Mouse (Mus musculus): ENCODE data around the gene Gucy1a1. TPM values are rescaled to one million over a fixed set of nuclear protein-coding genes. Genes with fewer than 3 reads are reported as not detected.

The Gucy1a1 gene
- polyA plus RNA-seq, 1 experiment: 0.52 TPM

DNA sequence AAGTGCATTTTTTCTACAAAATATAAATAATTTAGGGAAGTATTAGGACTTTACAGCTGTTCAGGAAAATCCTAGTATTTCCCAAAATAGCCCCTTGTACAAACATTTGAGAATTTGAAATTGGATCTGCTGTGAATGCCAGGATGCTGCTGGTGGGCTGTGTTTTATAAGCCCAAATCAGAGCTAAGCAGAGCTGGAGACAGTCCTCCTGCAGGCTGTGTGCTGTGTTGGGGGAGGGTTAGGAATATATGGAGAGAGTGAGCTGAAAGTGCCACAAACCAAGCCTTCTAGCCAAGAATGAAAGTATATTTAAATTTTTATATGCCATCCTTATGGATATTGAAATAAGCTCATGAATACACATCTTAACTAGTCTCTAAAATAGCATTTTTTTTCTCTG is 94.1 kb downstream of the Gucy1a1 start:
- Histone ChIP-seq H3K27ac (ENCODE audit: insufficient read depth, low read length) (no peak overlapping the region), H3K9me3 (replicated peaks; ENCODE audit: control insufficient read depth, insufficient read depth, low read length, poor library complexity, severe bottlenecking) (no peaks in the 10 kb centered on the region), H3K4me3 (ENCODE audit: low read depth, low read length) (no peak overlapping the region), H3K4me1 (ENCODE audit: control insufficient read depth, insufficient read depth, low read length) (no peaks in the 10 kb centered on the region), H3K27me3 (ENCODE audit: control insufficient read depth, insufficient read depth, low read length, poor library complexity, severe bottlenecking) (no peaks in the 10 kb centered on the region), H3K9ac (ENCODE audit: low read depth, poor library complexity, severe bottlenecking) (no peak overlapping the region), H3K36me3 (ENCODE audit: control insufficient read depth, insufficient read depth, low read length, poor library complexity, severe bottlenecking) (no peaks in the 10 kb centered on the region)
- TF ChIP-seq CTCF (IDR thresholded peaks at IDR 0.05; ENCODE audit: low read depth, low read length) (no peak), EP300 (IDR thresholded peaks at IDR 0.05; ENCODE audit: insufficient read depth, low read depth, low read length) (no peak)

- no peak overlapping the region for H3K27ac ChIP-seq (ENCODE audit: insufficient read depth, low read length)
- H3K4me3 ChIP-seq (ENCODE audit: low read depth, low read length): no peak overlapping the region
- H3K9me3 ChIP-seq (replicated peaks; ENCODE audit: control insufficient read depth, insufficient read depth, low read length, poor library complexity, severe bottlenecking): no peaks in the 10 kb centered on the region
- no peak for TF ChIP-seq CTCF (IDR thresholded peaks at IDR 0.05; ENCODE audit: low read depth, low read length)
- TF ChIP-seq POLR2A (IDR thresholded peaks at IDR 0.05; ENCODE audit: insufficient read depth, low read length): no peak
- no peak for TF ChIP-seq EP300 (IDR thresholded peaks at IDR 0.05; ENCODE audit: insufficient read depth, low read depth, low read length)
- H3K4me1 ChIP-seq (ENCODE audit: control insufficient read depth, insufficient read depth, low read length): no peaks in the 10 kb centered on the region
- H3K9ac ChIP-seq (ENCODE audit: low read depth, poor library complexity, severe bottlenecking): no peak overlapping the region
- H3K27me3 ChIP-seq (ENCODE audit: control insufficient read depth, insufficient read depth, low read length, poor library complexity, severe bottlenecking): no peaks in the 10 kb centered on the region
- H3K36me3 ChIP-seq (ENCODE audit: control insufficient read depth, insufficient read depth, low read length, poor library complexity, severe bottlenecking): no peaks in the 10 kb centered on the region
Measured at GRCm38 (mm10) chr3:82048681-82049080, 96.9 kb downstream of the Gucy1a1 start.

- Histone ChIP-seq H3K27ac (ENCODE audit: insufficient read depth, low read length) (no peak overlapping the region), H3K4me3 (ENCODE audit: low read depth, low read length) (no peak overlapping the region), H3K9ac (ENCODE audit: low read depth, poor library complexity, severe bottlenecking) (no peak overlapping the region), H3K4me1 (ENCODE audit: control insufficient read depth, insufficient read depth, low read length) (no peaks in the 10 kb centered on the region), H3K36me3 (ENCODE audit: control insufficient read depth, insufficient read depth, low read length, poor library complexity, severe bottlenecking) (no peaks in the 10 kb centered on the region), H3K9me3 (replicated peaks; ENCODE audit: control insufficient read depth, insufficient read depth, low read length, poor library complexity, severe bottlenecking) (no peaks in the 10 kb centered on the region), H3K27me3 (ENCODE audit: control insufficient read depth, insufficient read depth, low read length, poor library complexity, severe bottlenecking) (no peaks in the 10 kb centered on the region)
- no peak for TF ChIP-seq POLR2A (IDR thresholded peaks at IDR 0.05; ENCODE audit: insufficient read depth, low read length)
- no peak for TF ChIP-seq CTCF (IDR thresholded peaks at IDR 0.05; ENCODE audit: low read depth, low read length)
Measured at GRCm38 (mm10) chr3:82048078-82048477, 97.5 kb downstream of the Gucy1a1 start.

DNA sequence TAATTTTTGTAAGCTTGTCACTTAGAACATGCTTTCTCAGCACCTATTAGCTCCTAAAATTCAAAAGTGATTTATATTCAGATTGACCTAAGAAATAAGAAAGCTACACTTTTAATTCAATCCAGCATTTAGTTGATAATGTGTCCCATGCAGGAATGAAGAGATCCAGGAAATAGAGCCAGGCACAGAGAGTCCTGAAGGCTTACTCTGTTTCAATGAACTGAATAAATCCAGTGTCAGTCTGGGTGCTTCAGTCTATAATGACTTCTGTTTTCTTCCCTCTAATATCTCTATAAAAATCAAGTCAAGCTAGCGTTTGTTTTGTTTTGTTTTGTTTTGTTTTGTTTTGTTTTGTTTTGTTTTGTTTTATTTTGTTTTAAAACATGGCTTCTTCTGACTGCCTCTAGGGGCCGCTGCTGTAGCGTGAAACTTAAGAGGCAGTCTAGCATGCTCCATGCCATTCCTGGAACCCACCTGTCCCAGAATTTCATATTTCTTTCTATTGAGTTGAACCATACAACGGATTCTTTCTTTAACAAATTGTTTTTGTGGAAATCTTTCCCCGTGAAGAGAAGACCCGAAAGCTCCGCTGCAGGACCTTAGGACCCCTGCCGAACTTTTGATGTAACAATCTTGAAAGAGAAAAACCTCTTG is 98.4 kb downstream of the Gucy1a1 start:
- H3K4me3 ChIP-seq (ENCODE audit: low read depth, low read length): no peak overlapping the region
- TF ChIP-seq EP300 (IDR thresholded peaks at IDR 0.05; ENCODE audit: insufficient read depth, low read depth, low read length) (no peak), POLR2A (IDR thresholded peaks at IDR 0.05; ENCODE audit: insufficient read depth, low read length) (no peak), CTCF (IDR thresholded peaks at IDR 0.05; ENCODE audit: low read depth, low read length) (peak; percentile 30)
- H3K9me3 ChIP-seq (replicated peaks; ENCODE audit: control insufficient read depth, insufficient read depth, low read length, poor library complexity, severe bottlenecking): no peaks in the 10 kb centered on the region
- H3K27me3 ChIP-seq (ENCODE audit: control insufficient read depth, insufficient read depth, low read length, poor library complexity, severe bottlenecking): no peaks in the 10 kb centered on the region
- no peak overlapping the region for H3K27ac ChIP-seq (ENCODE audit: insufficient read depth, low read length)
- no peak overlapping the region for H3K9ac ChIP-seq (ENCODE audit: low read depth, poor library complexity, severe bottlenecking)
- H3K4me1 ChIP-seq (ENCODE audit: control insufficient read depth, insufficient read depth, low read length): no peaks in the 10 kb centered on the region
- no peaks in the 10 kb centered on the region for H3K36me3 ChIP-seq (ENCODE audit: control insufficient read depth, insufficient read depth, low read length, poor library complexity, severe bottlenecking)

GRCm38 (mm10) chr3:82046087-82046486 is 99.5 kb downstream of the Gucy1a1 start:
- Histone ChIP-seq H3K27me3 (ENCODE audit: control insufficient read depth, insufficient read depth, low read length, poor library complexity, severe bottlenecking) (no peaks in the 10 kb centered on the region), H3K27ac (ENCODE audit: insufficient read depth, low read length) (no peak overlapping the region), H3K36me3 (ENCODE audit: control insufficient read depth, insufficient read depth, low read length, poor library complexity, severe bottlenecking) (no peaks in the 10 kb centered on the region), H3K4me1 (ENCODE audit: control insufficient read depth, insufficient read depth, low read length) (no peaks in the 10 kb centered on the region), H3K9me3 (replicated peaks; ENCODE audit: control insufficient read depth, insufficient read depth, low read length, poor library complexity, severe bottlenecking) (no peaks in the 10 kb centered on the region), H3K4me3 (ENCODE audit: low read depth, low read length) (no peak overlapping the region), H3K9ac (ENCODE audit: low read depth, poor library complexity, severe bottlenecking) (no peak overlapping the region)
- TF ChIP-seq CTCF (IDR thresholded peaks at IDR 0.05; ENCODE audit: low read depth, low read length) (no peak), POLR2A (IDR thresholded peaks at IDR 0.05; ENCODE audit: insufficient read depth, low read length) (no peak), EP300 (IDR thresholded peaks at IDR 0.05; ENCODE audit: insufficient read depth, low read depth, low read length) (no peak)

DNA sequence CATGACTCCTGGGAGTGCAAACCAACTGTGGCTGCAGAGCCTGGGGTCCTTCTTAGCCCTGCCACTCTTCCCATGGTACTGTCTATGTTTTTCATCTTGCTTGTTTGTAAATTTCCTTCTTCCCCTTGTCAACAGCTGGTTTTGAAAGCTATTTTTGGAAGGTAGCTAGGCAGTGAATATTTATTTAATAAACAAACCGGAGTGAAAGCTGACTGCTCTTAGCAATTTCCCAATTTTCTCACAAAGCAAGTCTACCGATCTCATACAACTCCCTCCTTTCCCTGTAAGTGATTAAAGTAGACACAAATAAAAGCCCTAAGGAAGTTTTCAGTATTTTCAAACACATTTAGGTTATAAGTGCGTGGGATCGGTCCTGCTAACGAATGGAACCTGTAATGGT is 100.7 kb downstream of the Gucy1a1 start:
- Histone ChIP-seq H3K9ac (ENCODE audit: low read depth, poor library complexity, severe bottlenecking) (no peak overlapping the region), H3K4me1 (ENCODE audit: control insufficient read depth, insufficient read depth, low read length) (no peaks in the 10 kb centered on the region), H3K4me3 (ENCODE audit: low read depth, low read length) (no peak overlapping the region), H3K9me3 (replicated peaks; ENCODE audit: control insufficient read depth, insufficient read depth, low read length, poor library complexity, severe bottlenecking) (no peaks in the 10 kb centered on the region), H3K36me3 (ENCODE audit: control insufficient read depth, insufficient read depth, low read length, poor library complexity, severe bottlenecking) (no peaks in the 10 kb centered on the region), H3K27ac (ENCODE audit: insufficient read depth, low read length) (no peak overlapping the region), H3K27me3 (ENCODE audit: control insufficient read depth, insufficient read depth, low read length, poor library complexity, severe bottlenecking) (no peaks in the 10 kb centered on the region)
- TF ChIP-seq POLR2A (IDR thresholded peaks at IDR 0.05; ENCODE audit: insufficient read depth, low read length) (no peak), EP300 (IDR thresholded peaks at IDR 0.05; ENCODE audit: insufficient read depth, low read depth, low read length) (no peak), CTCF (IDR thresholded peaks at IDR 0.05; ENCODE audit: low read depth, low read length) (no peak)
